Mouse (Mus musculus): Measurements from ENCODE around the gene Dapp1. TPM values are rescaled to one million over a fixed set of nuclear protein-coding genes. Genes with fewer than 3 reads are reported as not detected.

Dapp1 gene
- polyA plus RNA-seq, 1 experiment = 9.9 TPM

DNA sequence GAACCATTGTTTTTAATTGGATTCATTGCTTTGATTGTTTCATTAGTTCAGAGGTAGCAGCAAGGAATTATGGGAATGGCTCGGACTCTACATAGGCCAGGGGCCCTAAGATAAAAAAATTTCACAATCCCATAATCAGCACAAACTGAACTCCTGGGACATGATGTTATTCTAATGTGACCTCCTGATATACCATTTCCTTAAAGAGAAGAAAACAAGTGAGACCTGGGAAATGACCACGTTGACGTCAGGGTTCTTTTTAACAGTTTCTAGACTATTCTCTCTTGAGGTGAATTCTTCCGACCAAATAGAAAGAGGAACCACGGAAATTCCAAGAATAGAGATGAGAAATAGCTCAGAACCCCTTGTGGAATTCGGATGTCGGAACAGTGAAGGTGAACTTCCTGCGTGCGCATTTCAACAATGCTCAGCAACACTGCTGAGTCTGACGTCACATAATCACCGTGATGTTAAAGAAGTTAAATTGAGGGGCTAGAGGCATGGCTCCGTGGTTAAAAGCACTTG lies 39.2 kb downstream of the Dapp1 start:
- Histone ChIP-seq H3K27ac (ENCODE audit: insufficient read depth, low read length) (no peak overlapping the region), H3K9me3 (replicated peaks; ENCODE audit: control insufficient read depth, insufficient read depth, low read length, poor library complexity, severe bottlenecking) (no peaks in the 10 kb centered on the region), H3K4me3 (ENCODE audit: low read depth, low read length) (no peak overlapping the region), H3K9ac (ENCODE audit: low read depth, poor library complexity, severe bottlenecking) (no peak overlapping the region), H3K27me3 (ENCODE audit: control insufficient read depth, insufficient read depth, low read length, poor library complexity, severe bottlenecking) (no peaks in the 10 kb centered on the region), H3K4me1 (ENCODE audit: control insufficient read depth, insufficient read depth, low read length) (peaks cover 2% of the 10 kb centered on the region), H3K36me3 (ENCODE audit: control insufficient read depth, insufficient read depth, low read length, poor library complexity, severe bottlenecking) (no peaks in the 10 kb centered on the region)
- no peak for TF ChIP-seq EP300 (IDR thresholded peaks at IDR 0.05; ENCODE audit: insufficient read depth, low read depth, low read length)
- no peak for TF ChIP-seq POLR2A (IDR thresholded peaks at IDR 0.05; ENCODE audit: insufficient read depth, low read length)
- no peak for TF ChIP-seq CTCF (IDR thresholded peaks at IDR 0.05; ENCODE audit: low read depth, low read length)

DNA sequence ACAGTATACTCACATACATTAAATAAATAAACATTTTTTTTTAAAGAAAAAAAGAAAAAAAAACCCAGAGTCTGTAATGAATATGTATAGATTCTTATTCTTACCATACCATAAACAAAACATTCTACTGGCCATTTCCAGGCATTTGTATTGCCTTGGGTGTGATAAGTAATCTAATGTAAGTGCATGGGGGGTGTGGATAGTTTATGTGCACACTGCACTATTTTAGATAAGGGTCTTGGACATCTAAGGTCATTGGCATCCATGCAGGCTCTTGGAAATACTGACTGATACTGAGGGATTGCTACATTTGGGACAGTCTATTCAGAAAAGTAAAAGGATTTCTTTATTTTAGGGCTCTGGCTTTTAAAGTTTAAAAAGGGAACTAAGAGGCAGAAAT lies 39.8 kb downstream of the Dapp1 start:
- no peak overlapping the region for H3K4me3 ChIP-seq (ENCODE audit: low read depth, low read length)
- no peaks in the 10 kb centered on the region for H3K27me3 ChIP-seq (ENCODE audit: control insufficient read depth, insufficient read depth, low read length, poor library complexity, severe bottlenecking)
- H3K27ac ChIP-seq (ENCODE audit: insufficient read depth, low read length) = no peak overlapping the region
- H3K36me3 ChIP-seq (ENCODE audit: control insufficient read depth, insufficient read depth, low read length, poor library complexity, severe bottlenecking) = no peaks in the 10 kb centered on the region
- no peaks in the 10 kb centered on the region for H3K9me3 ChIP-seq (replicated peaks; ENCODE audit: control insufficient read depth, insufficient read depth, low read length, poor library complexity, severe bottlenecking)
- no peak overlapping the region for H3K9ac ChIP-seq (ENCODE audit: low read depth, poor library complexity, severe bottlenecking)
- no peak for TF ChIP-seq CTCF (IDR thresholded peaks at IDR 0.05; ENCODE audit: low read depth, low read length)
- TF ChIP-seq EP300 (IDR thresholded peaks at IDR 0.05; ENCODE audit: insufficient read depth, low read depth, low read length) = no peak
- TF ChIP-seq POLR2A (IDR thresholded peaks at IDR 0.05; ENCODE audit: insufficient read depth, low read length) = no peak
- peaks cover 2% of the 10 kb centered on the region for H3K4me1 ChIP-seq (ENCODE audit: control insufficient read depth, insufficient read depth, low read length)

DNA sequence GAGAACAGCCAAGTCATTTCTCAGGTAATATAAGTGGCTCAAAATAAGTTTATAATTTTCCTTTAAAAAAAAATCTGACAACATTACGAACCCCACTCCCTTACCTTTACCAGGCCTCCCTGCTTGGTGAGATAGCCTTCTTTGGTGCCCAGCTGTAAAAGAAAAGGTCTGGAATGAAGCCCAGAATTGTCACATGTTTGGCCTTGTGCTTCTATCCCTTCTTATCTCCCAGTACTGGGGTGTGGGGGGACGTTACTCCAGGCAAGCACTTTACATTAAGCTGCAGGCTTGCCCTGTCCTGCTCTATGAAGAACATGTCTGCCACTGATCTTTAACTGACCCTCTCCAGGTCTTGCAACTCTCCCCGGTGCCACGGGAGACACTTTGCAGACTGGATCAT lies 40.6 kb downstream of the Dapp1 start:
- H3K36me3 ChIP-seq (ENCODE audit: control insufficient read depth, insufficient read depth, low read length, poor library complexity, severe bottlenecking) = no peaks in the 10 kb centered on the region
- no peaks in the 10 kb centered on the region for H3K9me3 ChIP-seq (replicated peaks; ENCODE audit: control insufficient read depth, insufficient read depth, low read length, poor library complexity, severe bottlenecking)
- no peak overlapping the region for H3K4me3 ChIP-seq (ENCODE audit: low read depth, low read length)
- no peak overlapping the region for H3K9ac ChIP-seq (ENCODE audit: low read depth, poor library complexity, severe bottlenecking)
- no peaks in the 10 kb centered on the region for H3K27me3 ChIP-seq (ENCODE audit: control insufficient read depth, insufficient read depth, low read length, poor library complexity, severe bottlenecking)
- no peak overlapping the region for H3K27ac ChIP-seq (ENCODE audit: insufficient read depth, low read length)
- TF ChIP-seq CTCF (IDR thresholded peaks at IDR 0.05; ENCODE audit: low read depth, low read length) = no peak
- TF ChIP-seq EP300 (IDR thresholded peaks at IDR 0.05; ENCODE audit: insufficient read depth, low read depth, low read length) = no peak
- TF ChIP-seq POLR2A (IDR thresholded peaks at IDR 0.05; ENCODE audit: insufficient read depth, low read length) = no peak
- H3K4me1 ChIP-seq (ENCODE audit: control insufficient read depth, insufficient read depth, low read length) = peaks cover 2% of the 10 kb centered on the region

DNA sequence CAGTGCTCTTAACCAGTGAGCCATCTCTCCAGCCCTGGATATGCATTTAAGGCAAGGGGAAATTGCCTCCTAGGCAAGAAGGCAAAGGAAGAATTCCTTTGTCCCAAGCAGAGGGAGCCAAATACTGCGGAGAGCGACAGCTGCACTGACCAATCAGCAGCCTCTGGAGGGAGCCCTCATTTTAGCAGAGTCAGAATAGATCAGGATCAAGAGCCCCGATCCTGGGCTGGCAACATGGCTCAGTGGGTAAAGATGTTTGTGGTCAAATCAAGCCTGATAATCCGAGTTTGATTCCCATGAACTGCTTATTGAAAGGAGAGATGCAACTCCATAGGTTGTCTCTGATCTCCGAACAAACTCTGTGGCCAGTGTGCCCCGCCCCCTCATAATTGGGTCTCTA lies 42.7 kb downstream of the Dapp1 start:
- Histone ChIP-seq H3K27me3 (ENCODE audit: control insufficient read depth, insufficient read depth, low read length, poor library complexity, severe bottlenecking) (no peaks in the 10 kb centered on the region), H3K4me1 (ENCODE audit: control insufficient read depth, insufficient read depth, low read length) (peaks cover 2% of the 10 kb centered on the region), H3K4me3 (ENCODE audit: low read depth, low read length) (peak overlapping the region; percentile 75), H3K36me3 (ENCODE audit: control insufficient read depth, insufficient read depth, low read length, poor library complexity, severe bottlenecking) (no peaks in the 10 kb centered on the region), H3K27ac (ENCODE audit: insufficient read depth, low read length) (no peak overlapping the region), H3K9me3 (replicated peaks; ENCODE audit: control insufficient read depth, insufficient read depth, low read length, poor library complexity, severe bottlenecking) (no peaks in the 10 kb centered on the region; the same call in 1 of the 2 replicates), H3K9ac (ENCODE audit: low read depth, poor library complexity, severe bottlenecking) (peak overlapping the region; percentile 61)
- no peak for TF ChIP-seq EP300 (IDR thresholded peaks at IDR 0.05; ENCODE audit: insufficient read depth, low read depth, low read length)
- peak; percentile 58 for TF ChIP-seq CTCF (IDR thresholded peaks at IDR 0.05; ENCODE audit: low read depth, low read length)
- TF ChIP-seq POLR2A (IDR thresholded peaks at IDR 0.05; ENCODE audit: insufficient read depth, low read length) = no peak

DNA sequence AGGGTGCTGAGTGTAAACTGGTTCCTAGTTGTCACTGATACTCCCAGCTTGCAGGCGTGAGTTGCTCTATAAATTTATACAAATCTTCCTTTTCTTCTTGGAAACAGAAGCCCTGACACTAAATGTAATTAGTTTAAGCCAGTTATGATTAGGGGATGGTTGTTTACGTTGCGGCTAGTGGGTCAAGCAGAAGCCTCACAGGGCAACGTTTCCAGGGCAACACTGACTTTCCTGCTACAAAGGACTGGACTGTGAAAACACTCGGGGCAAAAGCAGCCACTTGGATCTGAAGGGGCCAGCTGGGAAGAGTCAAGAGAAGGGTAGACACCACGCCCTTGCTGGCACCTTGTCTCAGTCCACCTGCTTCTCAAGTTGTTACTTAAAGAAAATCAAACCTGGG lies 44.8 kb downstream of the Dapp1 start:
- Histone ChIP-seq H3K27me3 (ENCODE audit: control insufficient read depth, insufficient read depth, low read length, poor library complexity, severe bottlenecking) (no peaks in the 10 kb centered on the region), H3K4me3 (ENCODE audit: low read depth, low read length) (no peak overlapping the region), H3K27ac (ENCODE audit: insufficient read depth, low read length) (no peak overlapping the region), H3K9me3 (replicated peaks; ENCODE audit: control insufficient read depth, insufficient read depth, low read length, poor library complexity, severe bottlenecking) (no peaks in the 10 kb centered on the region; the same call in 1 of the 2 replicates), H3K9ac (ENCODE audit: low read depth, poor library complexity, severe bottlenecking) (no peak overlapping the region), H3K36me3 (ENCODE audit: control insufficient read depth, insufficient read depth, low read length, poor library complexity, severe bottlenecking) (0 out of 2 replicates have a peak, but pooled peaks cover 2% of the 10 kb centered on the region), H3K4me1 (ENCODE audit: control insufficient read depth, insufficient read depth, low read length) (peaks cover 2% of the 10 kb centered on the region)
- no peak for TF ChIP-seq CTCF (IDR thresholded peaks at IDR 0.05; ENCODE audit: low read depth, low read length)
- TF ChIP-seq EP300 (IDR thresholded peaks at IDR 0.05; ENCODE audit: insufficient read depth, low read depth, low read length) = no peak
- no peak for TF ChIP-seq POLR2A (IDR thresholded peaks at IDR 0.05; ENCODE audit: insufficient read depth, low read length)

DNA sequence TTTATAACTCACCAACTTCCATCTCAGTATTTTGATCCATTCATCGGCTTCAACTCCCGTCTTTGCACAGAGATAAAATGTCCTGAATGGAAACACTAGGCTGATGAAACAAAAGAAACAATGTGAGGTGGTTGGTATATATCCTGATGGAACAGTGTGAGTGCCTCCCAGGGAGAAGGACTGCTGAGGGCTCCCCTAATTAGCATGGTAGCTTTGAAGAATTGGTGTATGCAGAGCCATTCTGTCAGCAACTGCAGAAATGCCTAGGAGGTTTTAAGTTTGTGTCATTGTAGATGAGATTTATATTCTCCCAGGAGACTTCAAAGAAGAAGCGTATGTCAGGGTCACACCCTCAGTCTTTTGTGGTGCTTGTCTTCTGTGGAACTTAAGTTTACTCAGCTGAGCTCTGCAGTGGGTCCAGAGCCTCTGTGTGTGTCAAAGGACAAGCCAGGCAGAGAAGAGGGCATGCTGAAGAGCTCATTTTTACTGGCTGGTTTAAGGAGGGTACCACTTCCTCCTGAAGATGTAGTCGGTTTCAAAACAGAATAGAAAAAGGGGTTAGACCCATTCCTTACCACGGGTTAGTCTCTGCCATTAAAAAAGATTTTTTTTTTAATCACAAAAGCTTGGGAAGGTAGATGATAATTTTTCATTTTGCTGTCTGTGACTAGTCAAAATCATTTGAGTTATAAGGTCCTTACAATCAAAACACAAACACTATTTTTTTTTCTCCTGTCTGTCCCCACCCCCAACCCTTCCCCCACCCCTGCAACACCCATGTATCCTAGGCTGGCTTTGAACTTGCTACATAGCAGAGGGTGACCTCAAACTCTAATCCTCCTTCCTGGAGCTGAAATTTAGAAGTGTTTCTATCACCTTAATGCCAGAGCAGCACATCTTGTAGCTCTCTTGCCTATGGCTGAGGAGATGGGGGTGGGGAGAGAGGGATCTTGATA lies 45.5 kb downstream of the Dapp1 start:
- Histone ChIP-seq H3K36me3 (ENCODE audit: control insufficient read depth, insufficient read depth, low read length, poor library complexity, severe bottlenecking) (0 out of 2 replicates have a peak, but pooled peaks cover 2% of the 10 kb centered on the region), H3K4me3 (ENCODE audit: low read depth, low read length) (no peak overlapping the region)
- TF ChIP-seq POLR2A (IDR thresholded peaks at IDR 0.05; ENCODE audit: insufficient read depth, low read length) = no peak
- TF ChIP-seq CTCF (IDR thresholded peaks at IDR 0.05; ENCODE audit: low read depth, low read length) = no peak
- no peak for TF ChIP-seq EP300 (IDR thresholded peaks at IDR 0.05; ENCODE audit: insufficient read depth, low read depth, low read length)

More for the DNA sequence above, 45.5 kb downstream of the Dapp1 start:
- H3K9me3 ChIP-seq (replicated peaks; ENCODE audit: control insufficient read depth, insufficient read depth, low read length, poor library complexity, severe bottlenecking) = no peaks in the 10 kb centered on the region; the same call in 1 of the 2 replicates
- H3K9ac ChIP-seq (ENCODE audit: low read depth, poor library complexity, severe bottlenecking) = no peak overlapping the region
- peaks cover 2% of the 10 kb centered on the region for H3K4me1 ChIP-seq (ENCODE audit: control insufficient read depth, insufficient read depth, low read length)
- H3K27me3 ChIP-seq (ENCODE audit: control insufficient read depth, insufficient read depth, low read length, poor library complexity, severe bottlenecking) = no peaks in the 10 kb centered on the region
- H3K27ac ChIP-seq (ENCODE audit: insufficient read depth, low read length) = no peak overlapping the region

All from ES-Bruce4 (cell line).